Mouse (Mus musculus) olfactory bulb, adult 2 months (tissue): Measurements from ENCODE around the gene Irf2bp1.

Experiments
- CTCF ChIP-seq: fragments of 200-500 bp; IDR thresholded peaks from 2 replicates; pipeline ENCODE4 v1.5.1; 2012; ENCODE audit warnings: low read depth, mild to moderate bottlenecking, low read length, moderate library complexity; ENCODE audit not compliant: insufficient read depth
- POLR2A ChIP-seq: fragments of 200-500 bp; IDR thresholded peaks from 2 replicates; pipeline ENCODE4 v1.6.1; 2012; ENCODE audit warnings: mild to moderate bottlenecking, low read depth, low read length, moderate library complexity; ENCODE audit not compliant: insufficient read depth

GRCm38 (mm10) chr7:18957569-18958383, 46.1 kb upstream of the Irf2bp1 start:
- TF ChIP-seq POLR2A (no peak), CTCF (no peak)
